Mouse (Mus musculus) urinary bladder, postnatal 14 days (tissue): Measurements from ENCODE around the gene Dnaaf5.

Source experiments
- DNase-seq: peaks from one replicate; pipeline ENCODE4 v3.0.0; 2021; ENCODE audit warnings: low spot score

The Dnaaf5 gene

DNA sequence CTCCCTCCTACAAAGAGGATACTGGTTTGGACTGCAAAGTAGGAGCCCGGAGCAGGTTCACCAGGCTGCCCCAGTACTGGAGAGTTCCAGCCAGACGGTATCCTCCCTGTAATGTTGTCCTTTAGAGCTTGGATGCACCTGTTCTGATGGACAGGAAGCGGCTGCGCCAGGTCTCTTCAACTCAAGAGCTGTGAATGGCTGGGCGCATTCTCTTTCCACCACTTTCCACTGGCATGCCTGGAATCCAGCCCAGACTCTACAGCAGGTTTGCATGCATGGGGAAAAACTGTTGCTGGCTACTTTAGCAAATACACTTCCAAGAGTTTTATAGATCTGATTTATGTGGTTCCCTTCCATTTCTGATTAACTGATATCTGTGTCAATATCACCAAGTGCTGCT lies 8.7 kb upstream of the Dnaaf5 start:
- no peak for DNase-seq

- no peak for DNase-seq
Measured at GRCm38 (mm10) chr5:139143890-139144289, 6.1 kb upstream of the Dnaaf5 start.

DNA sequence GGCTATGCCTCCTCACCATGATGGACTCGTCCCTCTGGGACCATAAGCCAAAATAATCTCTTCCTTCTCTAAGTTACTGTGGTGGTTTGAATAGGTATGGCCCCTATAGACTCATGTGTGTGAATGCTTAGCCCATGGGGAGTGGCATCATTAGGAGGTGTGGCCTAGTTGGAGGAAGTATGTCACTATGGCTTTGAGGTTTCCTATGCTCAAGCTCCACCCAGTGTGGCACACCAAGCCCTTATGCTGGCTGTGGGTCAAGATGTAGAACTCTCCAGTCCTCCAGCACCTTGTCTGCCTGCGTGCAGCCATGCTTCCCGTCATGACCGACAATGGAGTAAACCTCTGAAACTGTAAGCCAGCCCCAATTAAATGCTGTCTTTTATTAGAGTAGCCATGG lies 4.3 kb upstream of the Dnaaf5 start:
- DNase-seq: no peak

- DNase-seq: no peak
Measured at GRCm38 (mm10) chr5:139146476-139147075, 3.4 kb upstream of the Dnaaf5 start.

DNA sequence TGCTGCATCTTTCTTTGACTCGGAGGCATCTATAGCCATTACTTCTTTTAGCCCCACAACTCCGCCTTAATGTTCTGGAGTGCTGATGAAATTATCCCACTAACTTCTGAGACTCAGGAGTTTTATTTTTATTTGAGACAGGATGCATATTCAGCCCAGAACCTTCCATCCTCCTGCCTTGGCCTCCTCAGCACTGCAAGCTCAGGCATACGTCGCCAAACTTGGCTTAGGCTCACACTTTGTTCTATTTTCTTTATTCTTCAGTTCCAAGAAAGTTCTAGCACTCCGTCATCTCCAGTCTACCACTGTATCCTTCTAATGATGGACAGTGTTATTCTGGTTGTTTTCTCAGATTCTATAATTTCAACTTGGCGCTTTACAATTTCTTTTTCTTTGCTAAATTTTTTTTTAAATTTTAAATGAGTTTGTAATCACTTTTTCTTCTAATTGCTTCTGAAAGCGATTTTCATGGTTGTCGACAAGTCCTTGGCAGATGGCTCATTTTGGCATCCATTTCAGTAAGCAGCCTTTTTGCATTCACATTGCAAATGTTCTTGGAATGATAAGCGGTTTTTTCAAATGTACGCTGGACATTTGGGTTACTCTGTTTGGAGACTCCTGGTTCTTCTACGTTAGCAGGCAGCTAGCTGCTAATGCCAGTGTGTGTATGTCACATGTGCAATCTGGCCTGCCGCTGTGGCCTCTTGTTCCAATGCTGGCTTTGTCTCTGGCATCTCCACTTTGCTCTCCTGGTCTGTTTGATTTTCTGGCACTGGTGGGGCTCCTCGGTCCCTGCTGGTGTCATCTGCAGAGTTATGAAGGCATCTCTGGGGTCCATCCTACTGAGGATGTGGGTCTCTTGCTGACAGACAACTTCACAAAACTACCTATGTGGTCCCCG lies 2.6 kb upstream of the Dnaaf5 start:
- no peak for DNase-seq

GRCm38 (mm10) chr5:139149006-139149672 lies 884 bp upstream of the Dnaaf5 start:
- no peak for DNase-seq

DNA sequence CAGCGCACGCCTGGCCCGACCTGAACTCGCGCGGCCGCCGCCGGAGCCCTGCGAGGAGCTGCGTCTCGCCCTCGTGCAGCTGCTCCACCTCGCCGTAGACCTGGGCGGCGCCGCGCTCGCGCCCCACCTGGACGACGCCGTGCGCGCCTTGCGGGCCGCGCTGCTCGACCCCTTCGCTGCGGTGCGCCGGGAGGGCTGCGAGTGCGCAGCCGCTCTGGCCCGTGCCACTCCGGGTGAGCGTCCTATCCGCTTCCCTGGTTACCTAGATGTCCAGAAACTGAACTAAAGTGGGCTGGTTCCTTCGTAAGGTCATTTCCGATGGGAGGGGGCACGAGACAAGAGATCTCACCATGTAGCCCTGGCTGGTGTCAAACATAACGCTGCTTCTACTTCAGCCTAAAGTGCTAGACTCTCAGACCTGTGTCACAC lies 594 bp downstream of the Dnaaf5 start:
- DNase-seq: peak; percentile 32

DNA sequence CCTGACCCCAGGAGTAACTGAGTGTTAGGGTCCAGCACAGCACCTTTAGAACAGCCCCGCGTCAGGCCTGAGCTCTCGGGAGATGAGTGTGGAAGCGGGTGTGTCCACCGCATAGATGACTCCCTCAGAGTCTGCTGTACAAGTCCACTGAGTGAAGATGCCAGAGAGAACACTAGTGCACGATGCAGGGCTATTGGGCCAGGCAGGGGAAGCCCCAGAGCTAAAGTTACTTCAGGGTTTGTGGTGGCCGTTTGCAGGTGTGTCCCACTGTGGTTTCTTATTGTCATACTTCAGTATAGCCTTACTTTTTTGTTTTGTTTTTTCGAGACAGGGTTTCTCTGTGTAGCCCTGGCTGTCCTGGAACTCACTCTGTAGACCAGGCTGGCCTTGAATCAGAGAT lies 10.9 kb downstream of the Dnaaf5 start:
- no peak for DNase-seq

DNA sequence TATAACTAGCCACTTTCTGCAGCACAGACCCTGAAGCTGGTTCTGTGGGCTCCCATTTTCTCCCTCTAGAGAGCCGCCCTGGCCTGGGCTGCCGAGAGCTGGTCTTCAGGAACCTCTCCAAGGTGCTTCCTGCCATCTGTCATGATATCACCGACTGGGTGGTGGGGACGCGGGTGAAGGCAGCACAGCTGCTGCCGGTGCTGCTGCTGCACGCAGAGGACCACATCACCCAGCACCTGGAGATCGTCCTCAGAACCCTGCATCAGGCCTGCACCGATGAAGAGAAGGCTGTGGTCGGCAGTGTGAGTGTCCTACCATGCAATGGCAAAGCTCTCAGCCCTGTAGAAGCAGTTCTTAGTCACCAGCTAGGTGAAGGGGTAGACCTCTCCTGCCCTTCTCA lies 11.6 kb downstream of the Dnaaf5 start:
- DNase-seq: no peak

- DNase-seq: no peak
Measured at GRCm38 (mm10) chr5:139166781-139167361, 16.8 kb downstream of the Dnaaf5 start.

DNA sequence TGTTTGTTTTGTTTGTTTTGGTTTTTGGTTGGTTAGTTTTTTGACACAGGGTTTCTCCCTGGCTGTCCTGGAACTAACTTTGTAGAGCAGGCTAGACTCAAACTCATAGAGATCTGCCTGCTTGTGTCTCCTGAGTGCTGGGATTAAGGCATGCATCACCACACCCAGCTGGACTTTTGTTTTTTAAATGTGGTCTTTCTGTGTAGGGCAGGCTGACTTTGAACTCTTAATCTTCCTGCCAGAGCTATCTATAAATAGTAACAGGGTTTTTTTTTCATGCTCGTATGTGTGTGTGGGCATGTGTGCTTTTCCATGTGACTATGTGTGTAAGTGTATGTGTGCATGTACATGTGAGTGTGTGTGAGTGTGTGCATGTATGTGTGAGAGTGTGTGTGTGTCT lies 17.5 kb downstream of the Dnaaf5 start:
- DNase-seq: no peak

DNA sequence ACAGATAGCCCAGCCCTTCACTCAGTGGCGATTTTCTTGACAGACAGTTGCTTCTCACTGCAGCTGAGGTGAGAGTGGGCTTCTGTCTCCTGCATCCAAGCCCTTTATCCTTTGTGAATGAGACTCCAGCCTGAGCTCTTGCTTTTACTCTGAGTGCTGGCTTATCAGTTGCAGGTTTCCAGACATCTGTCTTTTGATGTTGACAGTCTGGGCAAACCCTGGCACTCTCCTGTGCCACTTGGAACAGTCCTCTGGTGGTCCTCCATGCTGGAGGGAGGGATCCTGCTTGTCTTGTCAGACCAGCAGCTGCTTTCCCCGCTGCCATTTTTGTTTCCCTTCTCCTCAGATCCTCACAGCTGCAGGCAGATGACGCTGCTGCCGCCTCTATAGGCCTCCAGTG lies 21.9 kb downstream of the Dnaaf5 start:
- DNase-seq: no peak

- no peak for DNase-seq
Measured at GRCm38 (mm10) chr5:139174141-139174540, 24.1 kb downstream of the Dnaaf5 start.

DNA sequence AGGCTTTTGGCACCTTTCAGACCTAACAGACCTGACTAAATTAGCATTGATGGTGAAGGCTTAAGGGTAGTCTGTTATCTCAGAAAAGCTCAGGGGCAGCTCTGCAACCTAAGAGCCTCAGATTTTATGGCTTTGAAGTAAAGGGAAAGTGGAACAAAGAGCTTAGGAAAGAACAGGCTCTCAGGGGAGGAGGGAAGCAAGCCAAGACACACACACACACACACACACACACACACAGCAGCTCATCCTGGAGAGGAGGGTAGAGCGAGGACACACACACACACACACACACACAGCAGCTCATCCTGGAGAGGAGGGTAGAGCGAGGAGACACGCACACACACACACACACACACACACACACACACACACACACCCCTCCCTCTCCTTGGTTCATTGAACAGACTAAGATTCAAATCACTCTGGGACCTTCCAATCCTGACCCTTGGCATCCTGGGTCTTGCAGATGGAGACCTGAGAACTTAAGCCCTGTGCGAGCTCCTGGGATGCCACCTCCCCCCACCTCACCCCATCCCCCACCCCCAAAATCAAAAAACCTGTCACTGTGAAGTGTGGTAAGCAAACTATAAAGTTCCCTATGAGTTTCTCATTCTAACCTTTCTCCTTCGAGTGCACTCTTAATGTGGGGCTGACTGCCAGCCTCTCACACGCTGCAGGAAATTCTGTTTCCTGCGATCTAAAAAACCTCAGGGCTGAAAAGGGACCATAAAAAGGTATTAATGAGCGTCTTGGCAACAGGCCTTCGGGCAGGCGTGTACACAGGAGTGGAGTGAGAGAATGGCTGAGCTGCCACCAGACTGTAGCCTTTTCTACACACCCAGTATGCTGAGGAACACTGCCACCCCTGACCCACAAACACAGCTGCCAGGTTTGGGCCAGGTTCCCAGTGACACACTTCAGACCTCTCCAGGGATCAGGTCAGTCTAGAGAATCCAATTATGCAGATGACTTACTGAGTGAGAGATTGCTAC lies 24.8 kb downstream of the Dnaaf5 start:
- DNase-seq: no peak

DNA sequence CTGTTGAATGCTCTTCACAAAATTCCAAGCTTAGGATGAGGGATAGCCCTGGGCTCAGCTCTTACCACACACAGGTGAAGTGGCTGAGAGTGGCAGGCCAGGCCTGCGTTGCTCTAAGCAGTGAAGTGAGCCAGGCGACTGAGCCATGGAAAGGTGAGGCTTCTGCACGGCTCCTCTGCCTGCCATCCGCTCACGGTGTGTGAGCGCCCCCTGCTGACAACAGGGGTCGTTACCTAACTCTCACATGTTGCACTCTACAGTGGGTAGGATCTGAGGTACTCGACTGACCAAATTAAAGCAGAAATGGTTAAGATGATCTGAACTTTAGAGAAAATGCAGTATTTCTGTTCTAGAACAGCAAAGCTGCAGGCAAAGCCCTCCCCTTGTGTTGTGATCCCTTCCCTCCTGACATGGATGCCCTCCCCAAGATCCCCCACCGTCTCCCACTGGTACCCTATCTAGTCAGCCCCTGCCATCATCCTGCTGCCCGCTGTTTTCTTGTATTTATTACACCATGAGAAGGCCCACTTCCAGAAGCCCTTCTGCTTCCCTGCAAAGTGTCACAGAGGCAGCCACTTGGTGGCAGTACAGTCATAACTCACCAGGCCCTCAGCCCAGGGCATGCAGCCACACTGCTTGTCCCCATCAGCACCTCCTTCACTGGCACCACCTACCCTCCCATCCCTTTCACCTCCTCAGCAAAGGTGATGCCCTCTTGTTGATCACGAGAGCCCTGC lies 29.0 kb downstream of the Dnaaf5 start:
- DNase-seq: peak; percentile 81

DNA sequence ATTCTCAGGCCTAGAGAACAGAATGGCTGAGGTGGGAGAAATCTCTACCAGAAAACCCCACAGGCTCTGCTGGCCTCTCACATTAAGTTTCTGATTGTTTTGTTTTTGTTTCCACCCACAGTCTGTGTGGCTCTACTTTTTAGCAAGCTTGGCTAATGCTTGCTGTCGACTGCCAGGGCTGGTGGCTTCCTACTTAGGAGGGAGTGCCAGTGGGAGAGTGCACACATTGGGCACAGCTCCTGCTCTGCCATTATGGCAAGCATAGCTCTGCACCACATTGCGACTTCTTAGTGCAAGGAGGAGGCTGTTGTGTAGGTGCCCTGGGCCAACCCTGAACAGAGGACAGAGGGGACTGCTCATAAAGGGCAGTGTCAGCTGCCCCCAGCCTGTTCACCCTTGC lies 33.1 kb downstream of the Dnaaf5 start:
- no peak for DNase-seq

DNA sequence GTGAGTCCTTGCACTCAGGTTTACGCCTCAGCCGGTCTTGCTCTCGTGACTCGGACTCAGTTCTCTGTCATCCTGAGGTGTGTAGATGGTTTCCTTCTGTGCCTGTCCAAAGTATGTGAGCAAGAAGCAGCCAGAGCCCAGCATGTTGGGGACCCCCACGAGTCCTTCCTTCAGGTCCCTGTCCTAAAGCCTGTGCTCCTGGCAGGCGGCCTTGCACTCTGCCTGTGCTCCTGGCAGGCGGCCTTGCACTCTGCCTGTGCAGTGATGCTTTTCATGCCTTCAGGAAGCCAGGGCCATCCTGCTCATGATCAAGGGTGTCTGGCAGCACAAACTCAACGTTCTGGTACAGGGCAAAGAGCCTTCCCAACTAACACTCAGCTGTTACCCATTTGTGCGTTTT lies 33.6 kb downstream of the Dnaaf5 start:
- no peak for DNase-seq

- no peak for DNase-seq
Measured at GRCm38 (mm10) chr5:139184897-139185296, 34.9 kb downstream of the Dnaaf5 start.

GRCm38 (mm10) chr5:139189726-139190125 lies 39.7 kb downstream of the Dnaaf5 start:
- no peak for DNase-seq

DNA sequence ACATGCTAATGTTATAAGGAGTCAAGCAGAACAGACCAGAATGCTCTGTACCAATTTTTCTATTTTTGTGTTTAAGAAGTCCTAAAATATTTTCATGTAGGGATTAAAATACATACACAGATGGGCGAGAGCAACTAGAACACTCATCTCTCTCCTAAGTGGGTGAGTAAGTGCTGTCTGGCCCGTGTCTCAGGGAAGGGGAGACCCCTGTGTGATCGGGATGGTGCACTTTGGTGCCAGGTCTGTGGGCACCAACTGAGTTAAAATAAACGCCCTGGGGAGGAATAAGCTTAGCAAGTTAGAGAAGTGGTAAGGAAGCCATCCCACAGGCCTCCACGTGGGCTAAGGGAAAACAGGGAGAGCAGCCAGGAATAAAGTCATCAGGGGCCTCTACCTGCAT lies 40.9 kb downstream of the Dnaaf5 start:
- no peak for DNase-seq

DNA sequence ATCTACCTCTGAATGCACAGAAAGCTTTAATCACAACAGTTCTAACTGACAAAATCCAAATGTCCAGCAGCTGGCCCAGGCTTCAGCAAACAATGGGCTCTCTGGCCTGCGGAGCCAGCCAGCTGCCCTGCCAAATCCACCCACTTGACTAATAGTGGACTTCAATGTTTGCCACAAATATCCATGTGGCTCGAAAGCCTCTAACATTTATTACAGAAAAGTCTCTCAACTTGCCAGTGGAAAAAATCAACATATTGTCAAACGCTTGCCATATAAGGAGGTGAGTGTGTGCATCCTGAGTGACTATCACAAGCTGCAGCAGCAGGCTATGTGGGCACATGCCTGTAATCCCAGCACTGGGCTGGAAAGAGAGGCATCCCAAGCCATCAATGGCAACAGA lies 48.8 kb downstream of the Dnaaf5 start:
- no peak for DNase-seq
